Mouse (Mus musculus) neural tube, embryonic 11.5 days (tissue): ENCODE results near the gene Irgm1. TPM values are rescaled to one million over a fixed set of nuclear protein-coding genes. Genes with fewer than 3 reads are reported as not detected.

Experiments used
- ATAC-seq: fragments of 200-750 bp; cut with Nextera tagmentation; 2 replicates; pipeline ENCODE4 v1.8.0; 2017; ENCODE audit warnings: moderate number of reproducible peaks, mild to moderate bottlenecking, moderate TSS enrichment, moderate library complexity; ENCODE audit not compliant: insufficient read depth, low FRiP score, low TSS enrichment
- DNase-seq: peaks from one replicate; pipeline ENCODE4 v3.0.0-alpha.2; 2015; ENCODE audit warnings: low spot score
- H3K27ac ChIP-seq: fragments of 300-500 bp; sonication (generic); 2 replicates; pipeline ENCODE4 v1.5.1; 2014; ENCODE audit warnings: low read depth, mild to moderate bottlenecking, low read length
- H3K27me3 ChIP-seq: fragments of 300-500 bp; sonication (generic); 2 replicates; pipeline ENCODE4 v1.6.1; 2014; ENCODE audit warnings: mild to moderate bottlenecking, low read length, mixed read lengths; ENCODE audit not compliant: control insufficient read depth, insufficient read depth
- H3K36me3 ChIP-seq: fragments of 300-500 bp; sonication (generic); 2 replicates; pipeline ENCODE4 v1.6.1; 2014; ENCODE audit warnings: mild to moderate bottlenecking, low read length, moderate library complexity, mixed read lengths; ENCODE audit not compliant: control insufficient read depth, insufficient read depth
- H3K4me1 ChIP-seq: fragments of 300-500 bp; sonication (generic); 2 replicates; pipeline ENCODE4 v1.6.1; 2014; ENCODE audit warnings: low read length, mixed read lengths; ENCODE audit not compliant: control insufficient read depth, insufficient read depth
- H3K4me2 ChIP-seq: fragments of 300-500 bp; sonication (generic); 2 replicates; pipeline ENCODE4 v1.6.1; 2014; ENCODE audit warnings: low read depth, mild to moderate bottlenecking, moderate library complexity
- H3K4me3 ChIP-seq: fragments of 300-500 bp; sonication (generic); 2 replicates; pipeline ENCODE4 v1.5.1; 2014; ENCODE audit warnings: low read depth, low read length
- H3K9ac ChIP-seq: fragments of 300-500 bp; sonication (generic); 2 replicates; pipeline ENCODE4 v1.6.1; 2014; ENCODE audit warnings: mild to moderate bottlenecking, low read length
- H3K9me3 ChIP-seq: fragments of 300-500 bp; sonication (generic); 2 replicates; pipeline ENCODE4 v1.6.1; 2016; ENCODE audit warnings: low read length; ENCODE audit not compliant: control insufficient read depth
- WGBS: fragments of 180-500 bp; shearing (Covaris S2); extraction: QIAGEN DNeasy Blood & Tissue Kit; methylation state at CpG from one replicate; pipeline ENCODE4 v1.1.7; 2014; 5-methylcytosine and 5-hydroxymethylcytosine counted together
- polyA plus RNA-seq: library from polyadenylated mRNA; unstranded; fragments of >200 nt; fragmentation: Nextera tagmentation; extraction: Ambion mirVana; gene quantifications from 2 replicates; pipeline ENCODE4 v1.2.1, GENCODE M21; 2014

Gene Irgm1
- polyA plus RNA-seq, 1 experiment from 2014 or later = 1.8 TPM

GRCm38 (mm10) chr11:48838879-48839680, 32.4 kb downstream of the Irgm1 start:
- Histone ChIP-seq H3K4me3 (peak overlapping the region; percentile 83; the same call in 1 of the 2 replicates), H3K4me2 (no peak overlapping the region; the same call in 1 of the 2 replicates), H3K9me3 (no peaks in the 10 kb centered on the region), H3K36me3 (no peaks in the 10 kb centered on the region), H3K27ac (no peak overlapping the region), H3K4me1 (0 out of 2 replicates have a peak, but pooled peaks cover 3% of the 10 kb centered on the region), H3K27me3 (peaks cover 5% of the 10 kb centered on the region; the same call in 1 of the 2 replicates), H3K9ac (no peak overlapping the region)
- DNase-seq = no peak
- WGBS = 80% methylated on average over 10 of the region's 10 CpGs
- no peak for ATAC-seq

- H3K4me2 ChIP-seq = peak overlapping the region; percentile 91
- no peaks in the 10 kb centered on the region for H3K36me3 ChIP-seq
- no peaks in the 10 kb centered on the region for H3K9me3 ChIP-seq
- ATAC-seq = no peak
- 0 out of 2 replicates have a peak, but pooled peaks cover 3% of the 10 kb centered on the region for H3K4me1 ChIP-seq
- H3K9ac ChIP-seq = peak overlapping the region; percentile 62
- DNase-seq = peak; percentile 48
- peak overlapping the region; percentile 83 for H3K4me3 ChIP-seq
- H3K27me3 ChIP-seq = peaks cover 5% of the 10 kb centered on the region; the same call in 1 of the 2 replicates
- 4% methylated on average over 16 of the region's 16 CpGs for WGBS
- H3K27ac ChIP-seq = no peak overlapping the region
These were observed 33.2 kb downstream of the Irgm1 start for GRCm38 (mm10) chr11:48838181-48838797.

GRCm38 (mm10) chr11:48837310-48838180, 33.9 kb downstream of the Irgm1 start:
- ATAC-seq = peak; percentile 32
- H3K4me3 ChIP-seq = peak overlapping the region; percentile 83
- peak overlapping the region; percentile 62 for H3K9ac ChIP-seq
- H3K4me1 ChIP-seq = 0 out of 2 replicates have a peak, but pooled peaks cover 3% of the 10 kb centered on the region
- DNase-seq = peak; percentile 63
- peak overlapping the region; percentile 91 for H3K4me2 ChIP-seq
- no peaks in the 10 kb centered on the region for H3K36me3 ChIP-seq
- H3K27me3 ChIP-seq = peaks cover 5% of the 10 kb centered on the region; the same call in 1 of the 2 replicates
- no peak overlapping the region for H3K27ac ChIP-seq
- under 1% methylated on average over 71 of the region's 77 CpGs for WGBS
- no peaks in the 10 kb centered on the region for H3K9me3 ChIP-seq

GRCm38 (mm10) chr11:48836990-48837309, 34.5 kb downstream of the Irgm1 start:
- Histone ChIP-seq H3K9ac (peak overlapping the region; percentile 62; the same call in 1 of the 2 replicates), H3K27me3 (peaks cover 5% of the 10 kb centered on the region; the same call in 1 of the 2 replicates), H3K4me2 (peak overlapping the region; percentile 91), H3K9me3 (no peaks in the 10 kb centered on the region), H3K36me3 (no peaks in the 10 kb centered on the region), H3K27ac (no peak overlapping the region), H3K4me1 (0 out of 2 replicates have a peak, but pooled peaks cover 3% of the 10 kb centered on the region), H3K4me3 (peak overlapping the region; percentile 83)
- 8% methylated on average over 11 of the region's 11 CpGs for WGBS
- ATAC-seq (no peak), DNase-seq (no peak)

DNA sequence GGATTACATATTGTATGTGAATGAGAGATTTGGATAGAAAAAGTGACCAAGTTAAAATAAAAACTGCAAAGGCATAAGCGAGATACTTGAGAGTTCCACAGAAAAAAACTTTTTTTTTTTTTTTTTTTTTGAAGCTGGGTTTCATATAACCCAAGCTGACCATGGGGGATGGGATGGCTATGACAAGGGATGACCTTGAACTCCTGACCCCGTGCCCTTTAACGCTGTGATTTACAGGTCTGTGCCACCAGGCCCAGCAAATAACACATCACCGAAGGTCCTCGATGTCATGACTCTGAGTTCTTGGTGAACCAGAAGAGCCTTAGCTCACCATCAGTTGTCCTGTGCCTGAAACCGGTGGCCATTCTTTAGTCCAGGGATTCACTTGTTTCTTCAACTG, 35.6 kb downstream of the Irgm1 start:
- H3K4me1 ChIP-seq = 0 out of 2 replicates have a peak, but pooled peaks cover 3% of the 10 kb centered on the region
- no peak overlapping the region for H3K4me3 ChIP-seq
- 72% methylated on average over 6 of the region's 6 CpGs for WGBS
- ATAC-seq = no peak
- no peak overlapping the region for H3K4me2 ChIP-seq
- no peak for DNase-seq
- H3K36me3 ChIP-seq = no peaks in the 10 kb centered on the region
- no peak overlapping the region for H3K9ac ChIP-seq
- H3K9me3 ChIP-seq = no peaks in the 10 kb centered on the region
- H3K27me3 ChIP-seq = peaks cover 5% of the 10 kb centered on the region; the same call in 1 of the 2 replicates
- H3K27ac ChIP-seq = no peak overlapping the region

- peaks cover 5% of the 10 kb centered on the region; the same call in 1 of the 2 replicates for H3K27me3 ChIP-seq
- H3K4me1 ChIP-seq = 0 out of 2 replicates have a peak, but pooled peaks cover 3% of the 10 kb centered on the region
- H3K4me3 ChIP-seq = peak overlapping the region; percentile 40
- DNase-seq = peak; percentile 90
- H3K9me3 ChIP-seq = no peaks in the 10 kb centered on the region
- peak; percentile 88 for ATAC-seq
- no peaks in the 10 kb centered on the region for H3K36me3 ChIP-seq
- WGBS = under 1% methylated on average over 30 of the region's 30 CpGs
- no peak overlapping the region for H3K27ac ChIP-seq
- peak overlapping the region; percentile 44 for H3K9ac ChIP-seq
- H3K4me2 ChIP-seq = peak overlapping the region; percentile 35
These were observed 37.5 kb downstream of the Irgm1 start for GRCm38 (mm10) chr11:48833731-48834639.

DNA sequence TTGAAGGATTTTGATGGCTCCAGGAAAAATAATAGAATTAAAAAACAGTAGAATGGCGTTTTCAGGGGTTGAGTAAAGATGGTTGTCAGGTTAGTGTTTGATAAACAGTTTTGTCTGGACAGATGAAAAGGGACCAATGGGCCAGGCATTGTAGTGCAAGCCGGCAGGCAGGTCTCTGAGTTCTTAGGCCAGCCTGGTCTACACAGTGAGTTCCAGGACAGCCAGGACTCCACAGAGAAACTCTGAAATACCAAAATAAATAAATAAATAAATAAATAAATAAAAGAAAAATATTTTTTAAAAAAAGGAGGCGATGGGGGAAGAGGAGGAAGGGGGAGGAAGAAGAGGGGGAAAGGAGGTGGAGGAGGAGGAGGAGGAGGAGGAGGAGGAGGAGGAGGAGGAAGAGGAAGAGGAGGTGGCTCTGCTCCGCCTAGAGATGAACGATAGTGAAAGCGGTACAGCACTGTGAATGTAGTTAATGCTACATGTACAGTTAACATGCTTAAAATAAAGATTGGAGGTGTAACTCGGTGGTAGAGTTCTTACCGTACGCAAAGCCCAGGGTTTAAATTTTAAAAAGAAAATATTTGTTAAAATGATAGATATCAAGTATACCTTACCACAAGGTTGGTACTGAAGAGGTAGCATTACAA, 38.3 kb downstream of the Irgm1 start:
- Histone ChIP-seq H3K27me3 (peaks cover 5% of the 10 kb centered on the region; the same call in 1 of the 2 replicates), H3K4me1 (0 out of 2 replicates have a peak, but pooled peaks cover 3% of the 10 kb centered on the region), H3K36me3 (no peaks in the 10 kb centered on the region), H3K27ac (no peak overlapping the region), H3K4me2 (peak overlapping the region; percentile 35), H3K9ac (no peak overlapping the region), H3K9me3 (no peaks in the 10 kb centered on the region), H3K4me3 (peak overlapping the region; percentile 40; the same call in 1 of the 2 replicates)
- DNase-seq (no peak), ATAC-seq (no peak)
- WGBS = 47% methylated on average over 8 of the region's 9 CpGs
